Mouse (Mus musculus): ENCODE data around the gene Mmp2.

GRCm38 (mm10) chr8:92793852-92794580 is 33.1 kb upstream of the Mmp2 start:
- TF ChIP-seq CTCF (IDR thresholded peaks at IDR 0.05; ENCODE audit: control insufficient read depth, insufficient read depth, low read length) (no peak), POLR2A (IDR thresholded peaks at IDR 0.05; ENCODE audit: borderline replicate concordance, control insufficient read depth, low read depth, low read length) (no peak)

Data from bone marrow, adult 2 months (tissue).